Mouse (Mus musculus) E14TG2a.4 (cell line): Measurements from ENCODE around the gene Dnaic1.
"Not testable (repeated sequence)": the region's sequence is repeated elsewhere in the genome, so short reads cannot be mapped to it uniquely, and the experiment has no call there.

Source experiments
- CTCF ChIP-seq: conservative IDR thresholded peaks from 2 replicates; pipeline ENCODE4 v1.5.1; 2014; ENCODE audit warnings: low read length
- POU5F1 ChIP-seq: IDR thresholded peaks from 2 replicates; pipeline ENCODE4 v1.6.1; 2014; ENCODE audit warnings: low read length, borderline replicate concordance

DNA sequence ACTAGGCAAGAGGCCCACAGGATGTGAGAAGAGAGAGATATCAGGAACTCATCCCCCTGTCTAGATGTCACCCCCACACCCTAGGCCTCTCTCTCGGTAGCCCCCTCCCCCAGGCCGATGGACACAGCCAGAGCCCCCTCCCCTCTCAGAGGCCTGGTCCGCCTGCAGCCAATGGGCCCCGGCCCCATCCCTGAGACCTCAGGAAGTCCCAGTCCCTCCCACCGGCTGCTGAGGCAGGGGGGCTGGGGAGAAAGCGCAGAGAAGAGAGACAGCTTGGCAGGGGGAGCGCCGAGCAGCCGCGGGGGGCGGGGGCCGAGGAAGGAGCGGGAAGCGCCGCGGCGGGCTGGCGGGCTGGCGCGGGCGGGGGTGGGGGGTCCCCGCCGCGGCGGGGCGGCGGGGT lies 113.7 kb downstream of the Dnaic1 start:
- not testable (repeated sequence) for TF ChIP-seq CTCF, POU5F1
